Mouse (Mus musculus): ENCODE data around the gene Olfr902. TPM values are rescaled to one million over a fixed set of nuclear protein-coding genes. Genes with fewer than 3 reads are reported as not detected.

The Olfr902 gene
- polyA plus RNA-seq, 1 experiment from 2014 or later, result not detected

Other genes with a start within 250 kb of the Olfr902 start
- gene Olfr893, start 239.3 kb upstream of the Olfr902 start, polyA plus RNA-seq (2016; fragmentation: Nextera tagmentation; extraction: Ambion mirVana), result not detected in 2 replicates
- not detected in 2 replicates for gene Olfr894, start 229.6 kb upstream of the Olfr902 start, polyA plus RNA-seq (2016; fragmentation: Nextera tagmentation; extraction: Ambion mirVana)
- not detected in 2 replicates for gene Olfr143, start 194.9 kb upstream of the Olfr902 start, polyA plus RNA-seq (2016; fragmentation: Nextera tagmentation; extraction: Ambion mirVana)
- not detected in 2 replicates for gene Olfr895, start 179.8 kb upstream of the Olfr902 start, polyA plus RNA-seq (2016; fragmentation: Nextera tagmentation; extraction: Ambion mirVana)
- gene Olfr896-ps1, start 156.5 kb upstream of the Olfr902 start, polyA plus RNA-seq (2016; fragmentation: Nextera tagmentation; extraction: Ambion mirVana), result not detected in 2 replicates
- not detected in 2 replicates for gene Olfr25, start 118.6 kb upstream of the Olfr902 start, polyA plus RNA-seq (2016; fragmentation: Nextera tagmentation; extraction: Ambion mirVana)
- gene Olfr898, start 99.2 kb upstream of the Olfr902 start, polyA plus RNA-seq (2016; fragmentation: Nextera tagmentation; extraction: Ambion mirVana), result not detected in 2 replicates
- not detected in 2 replicates for gene Olfr250, start 80.8 kb upstream of the Olfr902 start, polyA plus RNA-seq (2016; fragmentation: Nextera tagmentation; extraction: Ambion mirVana)
- not detected in 2 replicates for gene Olfr251, start 70.6 kb upstream of the Olfr902 start, polyA plus RNA-seq (2016; fragmentation: Nextera tagmentation; extraction: Ambion mirVana)
- gene Olfr147, start 46.0 kb upstream of the Olfr902 start, polyA plus RNA-seq (2016; fragmentation: Nextera tagmentation; extraction: Ambion mirVana), result not detected in 2 replicates
- gene Olfr901, start 18.2 kb upstream of the Olfr902 start, polyA plus RNA-seq (2016; fragmentation: Nextera tagmentation; extraction: Ambion mirVana), result not detected in 2 replicates
- gene Olfr904, start 15.5 kb downstream of the Olfr902 start, polyA plus RNA-seq (2016; fragmentation: Nextera tagmentation; extraction: Ambion mirVana), result not detected in 2 replicates
- not detected in 2 replicates for gene Olfr905, start 23.5 kb downstream of the Olfr902 start, polyA plus RNA-seq (2016; fragmentation: Nextera tagmentation; extraction: Ambion mirVana)
- gene Olfr906, start 39.4 kb downstream of the Olfr902 start, polyA plus RNA-seq (2016; fragmentation: Nextera tagmentation; extraction: Ambion mirVana), result not detected in 2 replicates
- not detected in 2 replicates for gene Olfr907, start 48.1 kb downstream of the Olfr902 start, polyA plus RNA-seq (2016; fragmentation: Nextera tagmentation; extraction: Ambion mirVana)
- gene Olfr911-ps1, start 73.9 kb downstream of the Olfr902 start, polyA plus RNA-seq (2016; fragmentation: Nextera tagmentation; extraction: Ambion mirVana), result not detected in 2 replicates
- gene Olfr910, start 90.2 kb downstream of the Olfr902 start, polyA plus RNA-seq (2016; fragmentation: Nextera tagmentation; extraction: Ambion mirVana), result not detected in 2 replicates
- gene Olfr912, start 132.5 kb downstream of the Olfr902 start, polyA plus RNA-seq (2016; fragmentation: Nextera tagmentation; extraction: Ambion mirVana), result not detected in 2 replicates
- not detected in 2 replicates for gene Olfr913, start 145.1 kb downstream of the Olfr902 start, polyA plus RNA-seq (2016; fragmentation: Nextera tagmentation; extraction: Ambion mirVana)
- not detected in 2 replicates for gene Olfr914, start 157.4 kb downstream of the Olfr902 start, polyA plus RNA-seq (2016; fragmentation: Nextera tagmentation; extraction: Ambion mirVana)
- gene Olfr916, start 212.2 kb downstream of the Olfr902 start, polyA plus RNA-seq (2016; fragmentation: Nextera tagmentation; extraction: Ambion mirVana), result not detected in 2 replicates
- gene Olfr917, start 218.2 kb downstream of the Olfr902 start, polyA plus RNA-seq (2016; fragmentation: Nextera tagmentation; extraction: Ambion mirVana), result not detected in 2 replicates
- gene Olfr918, start 226.9 kb downstream of the Olfr902 start, polyA plus RNA-seq (2016; fragmentation: Nextera tagmentation; extraction: Ambion mirVana), result not detected in 2 replicates

Data from liver, embryonic 12.5 days (tissue).